Mouse (Mus musculus): ENCODE measurements at regions not wholly inside any gene's neighbourhood (a gene's known extent, or its start where the extent isn't known, plus 50 kb on each side); places are given as distances from the start of the nearest gene placed in this dataset.

GRCm38 (mm10) chr3:6107377-6108155 lies 357.0 kb downstream of the Gm8797 start:
- no peak for TF ChIP-seq HCFC1 (IDR thresholded peaks at IDR 0.05; ENCODE audit: borderline replicate concordance, insufficient read depth, low read length)
- TF ChIP-seq ZNF384 (IDR thresholded peaks at IDR 0.05; ENCODE audit: low read depth, low read length): no peak
